Mouse (Mus musculus): ENCODE data around the gene Hes5.

The Hes5 gene

GRCm38 (mm10) chr4:155010870-155011269 lies 50.1 kb downstream of the Hes5 start:
- in situ Hi-C loops (cut with MboI, MseI) = no loop called here

GRCm38 (mm10) chr4:155011312-155012025 lies 50.7 kb downstream of the Hes5 start:
- in situ Hi-C loops (cut with MboI, MseI) = no loop called here

All from T-helper 1 cell (primary cell).